ENCODE assay signal across 9 mouse cellular contexts in the genomic region with DNA sequence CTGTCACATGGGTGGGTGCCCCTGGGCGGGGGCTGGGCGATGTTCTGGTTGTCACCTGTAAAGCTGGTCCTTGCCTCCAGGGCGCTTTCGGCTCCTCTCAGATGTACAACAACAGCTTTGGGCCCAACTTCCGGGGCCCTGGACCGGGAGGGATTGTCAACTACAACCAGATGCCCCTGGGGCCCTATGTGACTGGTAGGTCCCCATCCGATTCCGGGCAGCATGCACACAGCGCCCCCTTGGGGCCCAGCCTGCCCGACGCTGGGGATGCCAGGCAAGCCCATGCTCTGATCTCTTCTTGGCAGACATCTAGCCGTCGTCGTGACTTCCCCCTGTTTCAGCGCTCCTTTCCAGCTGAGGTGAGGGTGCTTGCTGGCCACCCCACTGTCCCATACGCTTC. TPM values are rescaled to one million over a fixed set of nuclear protein-coding genes. Genes with fewer than 3 reads are reported as not detected.
A peak's percentile ranks its signal among the peaks of the same experiment; 100 is the strongest.
DNase-seq lines count a peak whose midpoint lies in the region; ATAC-seq and TF ChIP-seq lines count a peak whose summit lies in the region.
"Had no signal": no experiment of that assay in that cellular context is flagged by ENCODE, and none has a peak within 500 bp of the region (broad histone marks: within the 10 kb centered on the region; RNA-seq: fewer than 3 reads in every experiment).

No protein-coding gene starts in this region.

- peak; percentile 81 for TF ChIP-seq CTCF in layer of hippocampus, adult 2 months (conservative IDR thresholded peaks at IDR 0.05)

- 67% methylated on average over 13 of the region's 16 CpGs for WGBS in hindbrain, embryonic 16.5 days

- H3K4me2 ChIP-seq in hindbrain, embryonic 16.5 days (ENCODE audit: low read length) = no peak overlapping the region

- H3K4me1 ChIP-seq in hindbrain, embryonic 16.5 days (ENCODE audit: control insufficient read depth, insufficient read depth, low read depth, low read length) = no peaks in the 10 kb centered on the region

- no peak overlapping the region for H3K9ac ChIP-seq in hindbrain, embryonic 16.5 days (ENCODE audit: low read depth, low read length)

- H3K27me3 ChIP-seq in hindbrain, embryonic 16.5 days (replicated peaks; ENCODE audit: control insufficient read depth, insufficient read depth, low read length) = no peaks in the 10 kb centered on the region

- H3K36me3 ChIP-seq in hindbrain, embryonic 16.5 days (ENCODE audit: control insufficient read depth, insufficient read depth, low read length) = peaks cover 7% of the 10 kb centered on the region; the same call in 1 of the 2 replicates

- no peaks in the 10 kb centered on the region for H3K9me3 ChIP-seq in hindbrain, embryonic 16.5 days (ENCODE audit: control insufficient read depth, low read length)

- no peak for ATAC-seq in CD4-positive, CD25-positive, alpha-beta regulatory T cell, adult 4 months
- 0 out of 2 replicates have a peak, but pooled peaks have one; percentile 29 for ATAC-seq in megakaryocyte-erythroid progenitor cell, adult 5-6 weeks (replicated peaks; ENCODE audit: low FRiP score, low TSS enrichment, poor library complexity, severe bottlenecking)
- no peak for ATAC-seq in hindbrain, embryonic 16.5 days

- no peak overlapping the region for H3K27ac ChIP-seq in layer of hippocampus, adult 2 months
- no peak overlapping the region for H3K27ac ChIP-seq in hindbrain, embryonic 16.5 days (ENCODE audit: low read depth, low read length)

- peak; percentile 50 for DNase-seq in CD4-positive, CD25-positive, alpha-beta regulatory T cell, adult 2 months (ENCODE audit: low read depth, low spot score)
- DNase-seq in layer of hippocampus, adult 2 months (ENCODE audit: low spot score in 2 of 2) = peak in 1 of 2 experiments; percentile 60
- no peak for DNase-seq in layer of hippocampus, adult 9-11 months
- DNase-seq in adrenal gland, postnatal 14 days = peak; percentile 74
- no peak for DNase-seq in layer of hippocampus, postnatal 36 days

- H3K4me3 ChIP-seq in layer of hippocampus, adult 2 months = no peak overlapping the region
- no peak overlapping the region for H3K4me3 ChIP-seq in hindbrain, embryonic 16.5 days (ENCODE audit: low read length)

RNA-seq across cellular contexts. Expression of gene Chd5, which starts 47.2 kb away (rescaled TPM):
- polyA plus RNA-seq in CD4-positive, CD25-positive, alpha-beta regulatory T cell, adult 4 months (2017; shearing (Covaris generic)) = under 1 TPM in 1 of 2 experiments, not detected in 1; 0.40 TPM
- 100 to 1,000 TPM; 118 to 121 TPM for total RNA-seq in layer of hippocampus, adult 2 months (2021)
- 7.1 and 8.0 TPM in 2 replicates for total RNA-seq in adrenal gland, postnatal 14 days (2021)
- total RNA-seq in megakaryocyte-erythroid progenitor cell, adult 5-6 weeks (2014; fragmentation: Nextera tagmentation) = 0.10 TPM in 1 of 2 replicates, not detected in the other
- total RNA-seq in megakaryocyte-erythroid progenitor cell, adult 5-6 weeks (2017) = 0.04 TPM in 1 of 2 replicates, not detected in the other
- polyA plus RNA-seq in hindbrain, embryonic 16.5 days (2015; fragmentation: Nextera tagmentation; extraction: Ambion mirVana) = 46.7 and 47.7 TPM in 2 replicates
- 100 to 1,000 TPM; 124 to 130 TPM for total RNA-seq in layer of hippocampus, postnatal 36 days (2021)
- polyA plus RNA-seq: liver, embryonic 16.5 days had no signal

Comparison
In these comparisons a context has a peak if more than half of its experiments do, and no peak if none do; other contexts are left out.
1. DNase-seq: peak in CD4-positive, CD25-positive, alpha-beta regulatory T cell, adult 2 months (single experiment) and adrenal gland, postnatal 14 days (single experiment); none in layer of hippocampus, adult 9-11 months (single experiment) and layer of hippocampus, postnatal 36 days (0 of 2).
2. RNA of gene Chd5, which starts 47.2 kb away (total RNA-seq): 124 to 130 TPM in layer of hippocampus, postnatal 36 days and 118 to 121 TPM in layer of hippocampus, adult 2 months; 7.1 to 8.0 TPM in adrenal gland, postnatal 14 days and 0.04 to 0.10 TPM in megakaryocyte-erythroid progenitor cell, adult 5-6 weeks; every median in the first group is over 10 times any median in the second.